Mouse (Mus musculus): ENCODE data around the gene Cdkn1c.
A peak's percentile ranks its signal among the peaks of the same experiment; 100 is the strongest.

Gene Cdkn1c

DNA sequence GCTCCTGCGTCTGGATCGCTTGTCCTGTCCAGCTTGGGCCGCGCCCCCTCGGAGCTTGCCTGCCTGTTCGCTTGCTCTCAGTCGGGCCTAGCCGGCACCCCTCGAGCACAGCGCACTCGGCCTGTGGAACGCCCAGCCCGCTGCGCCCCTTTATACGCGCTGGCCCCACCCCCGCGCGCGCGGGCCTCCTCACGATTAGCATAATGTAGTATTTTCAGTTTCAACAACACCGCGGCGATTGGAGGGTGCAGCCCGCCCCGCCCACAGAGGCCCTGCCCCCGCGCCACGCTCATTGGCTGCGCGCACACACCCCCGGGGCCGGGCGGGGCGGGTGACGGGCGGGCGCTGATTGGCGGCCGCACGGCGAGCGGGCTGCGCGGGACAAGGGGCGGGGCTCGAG lies at the start of gene Cdkn1c:
Cdkn1c (minus strand) TSS at position 177 of the 400 bp plus-strand sequence.
- peak; percentile 73 for DNase-seq (ENCODE audit: low spot score)

DNA sequence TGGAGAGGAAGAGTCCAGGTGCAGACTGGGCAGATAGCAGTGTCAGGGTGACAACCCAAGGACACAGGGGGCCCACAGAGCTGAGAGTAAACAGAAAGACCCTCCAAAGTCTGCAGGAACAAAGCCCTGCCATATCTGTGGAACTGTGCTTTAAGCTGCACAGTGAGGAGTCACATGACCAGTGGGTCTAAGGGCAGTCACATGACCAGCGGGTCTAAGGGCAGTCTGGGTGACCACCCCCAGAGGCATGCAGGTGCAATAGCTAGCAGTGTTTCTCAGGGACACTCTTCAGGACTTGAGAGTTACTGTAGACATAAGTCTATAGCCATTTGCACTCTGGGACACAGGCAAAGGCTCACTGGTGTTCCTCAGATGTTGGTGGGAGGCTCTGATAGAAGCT lies 48.7 kb upstream of the Cdkn1c start:
- DNase-seq (ENCODE audit: low spot score): no peak

DNA sequence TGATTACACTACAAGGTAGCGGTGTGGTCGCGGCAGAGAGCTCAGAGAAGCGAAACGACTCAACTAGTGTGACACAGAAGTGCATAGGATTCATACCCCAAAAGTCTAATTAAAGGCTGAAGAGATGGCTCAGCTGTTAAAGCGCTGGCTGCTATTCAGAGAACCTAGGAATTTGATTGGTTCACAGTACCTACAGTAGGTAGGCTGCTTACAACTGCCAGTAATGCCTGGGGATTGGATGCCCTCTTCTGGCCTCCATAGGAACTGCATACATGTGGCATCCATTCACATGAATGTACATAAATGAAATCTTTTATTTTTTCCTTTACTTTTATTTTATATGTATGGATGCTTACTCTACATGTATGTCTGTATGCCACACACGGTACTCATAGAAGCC lies 45.8 kb upstream of the Cdkn1c start:
- DNase-seq (ENCODE audit: low spot score): peak; percentile 54

DNA sequence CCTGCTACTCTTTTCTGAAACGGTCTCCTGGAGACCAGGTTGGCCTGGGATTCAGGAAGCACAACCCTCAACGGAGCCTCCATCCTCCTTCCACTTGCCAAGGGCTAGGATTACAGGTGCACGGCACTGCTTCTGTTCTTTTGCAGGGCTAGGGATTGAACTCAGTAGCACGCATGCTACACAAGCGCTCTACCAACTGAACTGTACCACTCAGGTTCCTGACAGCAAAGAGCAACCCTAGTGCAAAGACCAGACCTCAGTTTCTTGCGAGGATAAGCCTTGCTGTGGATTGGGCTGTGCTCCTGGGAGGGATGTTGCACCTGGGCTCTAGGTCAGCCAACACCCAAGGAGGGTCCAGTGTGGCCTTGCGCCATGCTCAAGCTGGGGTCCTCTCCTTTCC lies 45.4 kb upstream of the Cdkn1c start:
- no peak for DNase-seq (ENCODE audit: low spot score)

DNA sequence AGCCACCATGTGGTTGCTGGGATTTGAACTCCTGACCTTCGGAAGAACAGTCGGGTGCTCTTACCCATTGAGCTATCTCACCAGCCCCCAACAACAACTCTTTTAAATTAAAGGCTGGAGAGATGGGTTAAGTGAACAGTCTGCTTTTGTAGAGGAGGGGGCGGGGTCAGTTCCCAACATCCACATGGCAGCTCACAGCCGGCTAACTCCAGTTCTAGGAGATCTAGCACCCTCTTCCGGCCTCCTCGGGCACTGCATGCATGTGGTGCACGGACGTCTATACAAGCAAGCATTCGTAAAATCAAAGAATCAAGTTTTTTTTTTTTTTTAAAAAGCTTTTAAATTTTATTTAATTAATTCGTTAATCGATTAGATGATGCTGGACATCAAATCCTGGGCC lies 45.0 kb upstream of the Cdkn1c start:
- DNase-seq (ENCODE audit: low spot score): peak; percentile 61

DNA sequence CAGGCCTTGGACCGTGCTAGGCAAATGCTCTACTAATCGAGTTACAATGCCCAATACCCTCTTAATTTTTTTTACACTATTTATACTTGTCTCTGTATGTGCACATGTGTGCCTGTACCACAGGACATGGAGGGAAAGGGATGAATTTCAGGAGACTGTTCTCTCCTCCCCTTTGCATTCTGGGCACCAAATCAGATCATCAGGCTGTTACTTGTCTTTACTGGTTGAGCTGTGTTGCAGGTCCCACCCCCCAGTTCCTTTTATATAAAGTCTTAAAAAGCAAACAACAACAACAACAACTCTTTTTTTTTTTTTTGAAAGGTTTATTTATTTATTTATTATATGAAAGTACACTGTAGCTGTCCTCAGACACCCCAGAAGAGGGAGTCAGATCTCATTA lies 44.6 kb upstream of the Cdkn1c start:
- DNase-seq (ENCODE audit: low spot score): no peak

DNA sequence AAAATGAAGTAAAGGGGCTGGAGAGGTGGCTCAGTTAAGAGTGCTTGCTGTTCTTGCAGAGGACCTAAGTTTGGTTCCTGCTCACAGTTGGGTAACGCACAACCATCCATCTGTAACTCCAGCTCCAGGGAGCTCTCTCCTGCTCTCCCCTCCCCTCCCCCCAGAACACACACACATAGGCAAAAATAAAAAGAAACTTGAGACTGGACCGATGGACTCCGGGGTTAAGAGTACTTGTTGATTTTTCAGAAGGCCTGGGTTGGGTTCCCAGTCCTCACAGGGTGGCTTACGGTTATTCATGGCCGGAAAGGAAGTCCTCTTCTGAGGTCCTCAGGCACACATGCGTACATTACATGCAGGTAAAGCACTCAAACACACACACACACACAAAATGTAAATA lies 43.1 kb upstream of the Cdkn1c start:
- no peak for DNase-seq (ENCODE audit: low spot score)

DNA sequence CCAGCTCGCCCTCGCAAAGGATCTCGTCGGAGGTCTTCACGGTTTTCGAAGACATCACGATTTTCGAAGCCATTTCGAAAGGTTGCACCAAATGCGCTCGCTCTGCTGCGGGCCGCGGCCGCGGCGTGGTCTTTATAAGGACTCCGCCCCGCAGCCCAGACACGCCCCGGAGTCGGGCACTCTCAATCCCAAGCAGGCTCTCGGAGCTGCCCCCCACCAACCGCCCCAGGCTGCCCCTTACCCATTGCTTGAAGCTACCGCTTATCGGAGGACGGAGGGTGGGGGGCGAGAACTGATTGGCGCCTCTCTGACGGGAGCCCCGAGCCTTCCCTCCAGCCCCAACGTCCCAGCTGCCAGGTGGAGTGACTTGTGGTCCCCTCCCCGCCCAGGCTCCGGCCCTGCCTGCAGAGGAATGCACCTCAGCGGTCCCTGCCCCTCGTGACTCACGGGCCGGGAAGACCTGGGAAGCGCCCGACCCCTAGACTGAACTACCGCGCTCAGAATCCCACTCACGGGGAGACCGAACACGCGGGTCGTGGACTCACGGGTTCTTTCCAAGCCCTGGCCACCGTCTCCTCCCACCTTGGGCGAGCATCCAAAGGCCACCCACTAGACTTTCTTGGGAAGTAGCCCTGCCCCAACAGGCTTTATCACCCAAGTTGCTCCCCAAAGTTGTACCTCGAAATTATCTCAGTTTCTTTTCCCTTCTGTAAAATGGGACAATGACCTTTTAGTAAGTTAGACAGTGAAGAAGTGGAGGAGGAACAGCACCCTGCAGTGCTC lies 41.8 kb upstream of the Cdkn1c start, which contains the start of gene Phlda2:
Phlda2 (minus strand) TSS at position 733 of the 783 bp plus-strand sequence.
- DNase-seq (ENCODE audit: low spot score): no peak

DNA sequence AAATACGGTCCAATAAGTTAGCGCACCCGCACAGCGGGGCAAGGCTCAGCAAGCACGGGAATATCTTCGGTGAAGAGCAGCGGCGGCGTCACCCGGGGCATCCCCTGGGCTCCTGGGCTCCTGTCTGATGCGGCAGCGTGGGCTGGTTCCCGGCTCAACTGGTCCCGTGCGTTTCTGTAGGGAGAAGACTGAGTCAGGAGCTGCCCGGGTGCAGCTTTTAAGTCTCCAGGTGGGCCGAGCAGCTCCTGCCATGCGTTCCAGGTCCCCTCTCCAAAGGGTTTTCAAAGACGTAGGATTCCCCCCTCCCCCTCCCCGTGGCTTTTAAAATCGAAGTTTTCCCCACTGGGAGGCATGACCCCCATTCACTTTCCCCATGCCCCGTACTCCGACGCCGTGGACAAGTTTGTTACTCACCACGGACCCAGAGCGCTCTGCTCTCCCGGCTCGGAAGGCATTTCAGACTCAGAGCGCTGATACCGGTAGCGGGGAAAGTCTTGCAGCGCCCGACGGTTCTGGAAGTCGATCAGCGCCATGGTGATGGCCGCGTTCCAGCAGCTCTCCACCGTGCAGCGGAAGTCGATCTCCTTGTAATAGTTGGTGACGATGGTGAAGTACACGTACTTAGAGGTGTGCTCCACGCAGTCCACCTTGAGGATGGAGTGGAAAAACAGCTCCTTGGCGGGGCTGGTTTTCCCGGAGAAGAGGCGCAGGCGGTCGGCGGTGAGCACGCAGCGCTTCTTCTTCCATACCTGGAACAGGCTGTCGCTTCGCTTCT lies 41.0 kb upstream of the Cdkn1c start:
- no peak for DNase-seq (ENCODE audit: low spot score)

DNA sequence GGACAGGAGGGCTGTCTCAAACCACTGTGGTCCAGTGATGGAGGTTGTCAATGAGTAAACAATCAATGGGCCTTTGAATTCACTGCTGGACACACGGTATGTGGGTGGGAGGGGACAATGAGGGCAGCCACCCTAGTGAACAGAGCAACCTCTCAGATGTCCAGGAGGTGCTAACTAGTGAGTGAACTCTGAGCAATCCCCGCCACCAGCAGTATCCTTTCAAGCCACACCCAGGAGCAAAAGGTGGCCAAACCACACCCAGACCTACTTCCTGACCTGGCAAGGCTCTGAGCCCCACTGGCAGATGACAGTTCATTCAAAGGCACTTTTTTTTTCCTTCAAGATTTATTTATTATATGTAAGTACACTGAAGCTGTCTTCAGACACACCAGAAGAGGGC lies 40.1 kb upstream of the Cdkn1c start:
- no peak for DNase-seq (ENCODE audit: low spot score)

DNA sequence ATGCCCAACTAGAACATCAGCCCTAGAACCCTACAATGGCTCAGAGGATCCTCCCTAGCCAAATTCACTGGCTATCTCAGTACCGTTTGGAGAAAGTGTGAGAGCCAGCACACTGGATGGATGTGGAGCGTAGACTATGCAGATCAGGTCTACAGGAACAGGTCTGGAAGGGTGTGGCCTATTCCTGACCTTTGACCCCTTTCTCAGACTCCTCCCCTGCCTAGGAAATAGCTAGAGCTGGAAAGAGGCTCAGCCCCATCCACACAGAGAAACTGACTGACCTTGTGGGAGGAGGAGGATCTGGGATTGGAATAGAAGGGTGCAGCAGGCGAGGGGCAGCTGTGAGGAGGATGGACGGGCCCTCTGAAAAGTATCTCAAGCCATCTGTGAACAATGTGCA lies 37.7 kb upstream of the Cdkn1c start:
- DNase-seq (ENCODE audit: low spot score): no peak

DNA sequence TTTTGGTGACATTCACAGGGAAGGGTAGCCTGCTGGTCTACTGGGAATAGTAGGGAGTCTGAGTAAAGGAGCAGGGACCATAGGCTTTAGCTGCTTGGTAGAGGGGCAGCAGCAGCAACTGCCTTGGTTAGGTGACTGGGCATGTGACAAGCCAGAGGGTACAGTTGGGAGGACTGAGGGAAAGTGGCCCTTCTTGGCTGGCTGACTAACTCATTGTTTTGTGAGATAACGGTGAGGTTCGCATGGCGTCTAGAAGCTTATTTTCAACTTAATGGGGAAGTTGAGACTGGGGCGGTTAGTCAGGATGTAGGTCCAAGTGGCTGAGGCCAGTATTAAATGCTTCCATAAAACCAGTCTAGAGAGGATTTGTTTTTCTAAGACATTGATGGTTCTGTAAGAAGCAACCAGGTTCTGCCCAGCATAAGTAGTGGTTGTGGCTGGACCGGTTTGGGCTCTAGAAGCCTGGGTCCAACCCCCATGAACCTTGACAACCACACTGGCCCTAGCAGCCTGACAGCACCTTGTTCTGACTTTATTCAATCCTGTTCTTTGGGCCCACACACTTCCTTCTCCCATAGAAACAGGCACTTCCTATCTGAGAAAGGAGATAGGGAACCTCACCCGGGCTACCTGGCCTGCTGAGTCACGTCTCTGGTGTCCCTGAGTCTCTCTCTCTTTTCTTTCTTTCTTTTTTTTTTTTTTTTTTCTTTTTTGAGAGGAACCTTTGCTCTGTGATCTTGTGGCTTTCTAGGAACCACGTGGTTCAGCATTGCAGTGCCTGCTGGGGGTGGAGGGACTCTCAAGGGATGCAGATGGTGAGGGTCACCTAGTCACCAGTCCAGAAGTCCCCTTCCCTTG lies 34.5 kb upstream of the Cdkn1c start:
- no peak for DNase-seq (ENCODE audit: low spot score)

DNA sequence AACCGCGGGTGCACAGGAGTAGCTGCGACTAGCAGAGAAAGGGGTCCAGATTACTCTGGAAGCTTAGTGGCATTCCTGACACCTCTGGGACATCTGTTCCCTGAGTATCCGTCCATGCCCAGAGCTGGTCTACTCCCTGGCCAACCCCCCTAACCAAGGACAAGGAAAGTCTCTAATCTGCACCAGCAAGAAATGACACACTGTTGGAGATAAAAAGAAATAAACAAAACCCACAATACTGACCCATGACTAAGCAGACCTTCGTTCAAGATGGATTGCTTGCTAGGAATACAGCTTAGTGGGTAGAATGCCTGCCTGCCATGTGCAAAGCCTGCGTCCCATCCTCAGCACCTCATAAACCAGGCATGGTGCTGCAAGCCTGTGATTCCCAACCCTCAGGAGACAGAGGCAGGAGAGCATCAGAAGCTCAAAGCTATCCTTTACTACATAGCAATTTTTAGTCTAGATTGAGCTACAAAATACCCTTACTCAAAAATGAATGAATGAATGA lies 32.8 kb upstream of the Cdkn1c start:
- no peak for DNase-seq (ENCODE audit: low spot score)

DNA sequence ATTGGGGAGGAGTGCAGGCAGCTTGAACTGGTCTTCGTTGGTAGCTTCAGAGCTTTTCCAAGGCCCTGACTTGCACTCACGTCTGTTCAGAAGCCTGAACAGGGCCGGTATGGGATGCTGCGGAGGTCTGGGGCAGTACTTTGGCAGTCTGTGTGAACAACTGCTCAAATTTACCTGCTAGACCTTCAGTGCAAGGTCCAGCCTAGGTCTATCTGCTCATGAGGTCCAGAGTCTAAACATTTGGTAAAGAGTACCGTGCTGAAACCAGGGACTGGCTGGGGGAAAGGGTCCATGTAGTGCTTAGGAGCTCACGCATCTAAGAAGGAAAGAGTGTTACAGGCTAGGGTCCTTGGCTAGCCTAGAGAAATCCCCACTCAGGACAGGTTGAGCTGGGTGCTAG lies 28.9 kb upstream of the Cdkn1c start:
- DNase-seq (ENCODE audit: low spot score): no peak

DNA sequence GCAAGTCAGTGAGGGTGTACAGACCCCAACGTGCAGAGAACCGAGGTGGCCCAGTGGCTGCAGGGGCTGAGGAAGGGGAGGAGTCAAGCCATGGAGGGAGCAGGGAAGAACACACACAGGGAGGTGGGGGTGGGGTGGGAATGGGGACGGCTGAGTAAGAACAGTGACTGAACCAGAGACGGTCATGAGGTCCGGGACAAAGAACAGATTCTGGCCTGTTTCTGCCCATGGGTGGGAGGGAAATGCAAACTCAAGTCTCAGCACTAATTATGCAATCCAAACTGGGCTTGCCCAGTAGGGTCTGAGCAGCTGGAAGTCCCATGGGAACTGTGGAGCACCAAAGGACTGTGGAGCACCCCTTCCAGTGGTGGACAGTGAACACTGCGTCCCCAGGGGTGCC lies 21.7 kb upstream of the Cdkn1c start:
- DNase-seq (ENCODE audit: low spot score): no peak

DNA sequence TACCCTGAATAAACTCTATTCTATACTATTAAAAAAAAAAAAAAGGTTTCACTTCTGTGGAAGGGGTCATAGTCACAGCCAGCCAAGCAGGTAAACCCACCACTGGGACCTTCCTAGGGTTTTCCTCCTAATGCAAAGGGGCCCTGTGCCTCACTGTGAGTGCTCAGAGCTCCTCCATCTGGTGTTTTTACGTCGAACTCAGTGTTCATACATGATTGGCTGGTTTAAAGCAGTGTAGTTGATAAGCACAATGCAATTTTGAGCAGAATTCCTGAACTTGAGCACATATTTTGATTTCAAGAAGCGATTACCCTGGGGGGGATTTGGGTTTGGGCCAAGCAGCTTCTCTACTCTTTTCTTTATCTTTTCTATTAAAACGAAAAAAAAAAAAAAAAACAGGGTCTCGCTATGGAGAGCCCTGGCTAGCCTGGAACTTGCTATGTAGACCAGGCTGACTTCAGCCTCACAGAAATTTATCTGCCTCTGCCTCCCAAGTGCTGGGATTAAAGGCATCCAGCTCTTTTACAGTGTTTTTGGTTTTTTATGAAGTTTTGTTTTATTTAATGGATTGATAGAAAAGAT lies 21.0 kb upstream of the Cdkn1c start:
- DNase-seq (ENCODE audit: low spot score): no peak

DNA sequence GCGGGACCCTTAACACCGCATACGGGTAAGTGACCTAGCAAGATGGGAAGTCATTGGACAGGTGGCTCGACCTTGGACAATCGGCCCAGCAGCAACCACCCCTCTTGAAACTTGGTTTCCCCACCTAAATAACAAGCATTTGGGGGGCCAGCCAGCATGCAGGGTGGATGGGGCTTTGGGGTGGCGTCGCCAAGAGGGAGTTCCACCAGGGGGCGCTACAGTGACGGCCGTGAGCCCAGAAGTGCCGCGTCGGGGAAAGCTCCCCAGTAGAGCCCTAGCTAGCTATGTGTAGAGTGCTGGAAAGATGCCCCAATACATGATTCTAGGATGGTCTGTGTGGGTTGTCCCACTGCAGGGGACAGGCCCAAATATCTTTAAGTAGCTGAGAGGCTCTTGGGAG lies 19.6 kb upstream of the Cdkn1c start:
- peak; percentile 57 for DNase-seq (ENCODE audit: low spot score)

DNA sequence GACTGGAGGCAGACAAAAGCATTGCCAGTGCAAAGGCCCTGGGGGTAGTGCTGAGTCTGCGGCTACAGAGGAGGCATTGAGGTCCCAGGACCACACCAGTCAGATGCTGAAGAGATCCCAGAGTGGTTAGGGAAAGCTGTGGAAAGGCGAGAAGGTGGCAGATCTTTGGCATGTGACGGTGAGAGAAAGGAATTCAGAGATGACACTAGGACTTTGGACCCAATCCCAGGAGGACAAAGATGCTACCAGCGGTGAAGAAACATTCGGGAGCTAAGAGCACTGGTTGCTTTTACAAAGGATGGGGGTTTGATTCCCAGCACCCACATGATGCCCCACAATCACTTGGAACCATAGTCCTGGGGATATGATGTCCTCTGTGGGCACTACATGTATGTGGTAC lies 16.9 kb upstream of the Cdkn1c start:
- DNase-seq (ENCODE audit: low spot score): no peak

DNA sequence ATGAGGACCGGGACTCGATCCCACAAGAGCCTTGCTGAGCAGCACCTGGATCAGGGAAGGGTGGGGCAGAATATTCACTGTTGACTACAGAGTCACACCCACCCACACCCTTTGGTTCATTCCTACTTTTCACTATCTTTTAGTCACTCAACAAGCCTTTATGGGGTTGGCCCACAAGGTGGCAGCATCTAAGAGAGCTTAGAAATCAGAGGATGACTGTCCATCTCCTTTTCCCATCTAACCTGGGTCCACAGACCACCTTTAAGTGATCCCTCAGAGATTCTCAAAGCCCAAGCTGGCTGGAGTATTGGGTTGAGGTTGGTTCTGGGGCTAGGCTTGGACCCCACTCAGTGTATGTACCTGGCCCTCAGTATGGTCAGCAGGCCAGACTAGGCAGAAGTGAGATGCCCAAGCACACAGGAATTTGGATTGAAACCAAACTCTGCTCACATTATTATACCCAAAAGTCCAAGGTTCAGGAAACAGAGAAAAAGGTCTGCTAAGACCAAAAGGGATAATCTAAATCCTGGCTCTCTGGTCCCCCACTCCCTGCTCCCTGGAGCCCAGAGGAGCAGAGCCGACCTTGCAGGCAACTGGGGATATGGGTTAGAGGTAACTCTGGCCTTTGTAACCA lies 16.0 kb upstream of the Cdkn1c start:
- no peak for DNase-seq (ENCODE audit: low spot score)

DNA sequence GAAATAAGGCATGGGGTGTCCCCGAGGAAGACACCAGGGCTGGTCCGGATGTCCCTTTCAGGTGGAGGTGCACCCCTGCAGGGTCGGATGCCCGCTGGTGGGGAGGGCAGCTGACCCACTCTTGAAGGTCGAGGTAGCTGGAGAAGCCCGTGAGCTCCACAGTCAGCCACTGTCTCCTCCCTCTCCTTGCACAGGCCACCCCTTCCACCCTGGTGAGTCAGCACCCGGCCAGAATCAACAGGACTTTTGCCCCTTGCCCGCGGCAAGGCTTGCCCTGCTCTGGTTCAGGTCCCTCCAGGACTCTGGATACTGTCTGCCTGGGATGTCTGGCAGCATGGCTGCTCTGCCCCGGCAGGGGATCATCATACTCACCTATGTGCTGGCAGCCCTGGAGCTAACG lies 15.0 kb upstream of the Cdkn1c start:
- DNase-seq (ENCODE audit: low spot score): no peak

DNA sequence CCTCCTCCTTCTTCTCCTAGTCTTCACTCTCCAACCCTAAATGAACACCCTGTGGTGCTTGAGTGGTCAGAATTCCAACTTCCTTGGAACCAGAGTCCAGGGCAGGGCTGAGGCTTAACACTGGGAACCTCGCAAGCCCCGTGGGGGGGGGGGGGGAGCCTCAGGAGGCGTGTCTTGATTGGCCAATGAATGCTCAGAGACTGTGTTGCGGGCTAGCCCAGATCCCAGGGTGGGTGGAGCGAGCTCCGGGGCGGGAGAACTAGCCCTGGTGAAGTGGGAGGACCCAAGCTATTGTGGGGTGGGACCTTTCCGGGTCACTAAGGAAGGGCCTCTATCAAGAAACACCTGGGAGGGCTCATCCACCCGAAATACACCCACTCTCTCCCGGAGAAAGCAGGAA lies 14.0 kb upstream of the Cdkn1c start:
- DNase-seq (ENCODE audit: low spot score): no peak
